Mouse (Mus musculus): Measurements from ENCODE around the gene Hoxd4.

Gene Hoxd4

DNA sequence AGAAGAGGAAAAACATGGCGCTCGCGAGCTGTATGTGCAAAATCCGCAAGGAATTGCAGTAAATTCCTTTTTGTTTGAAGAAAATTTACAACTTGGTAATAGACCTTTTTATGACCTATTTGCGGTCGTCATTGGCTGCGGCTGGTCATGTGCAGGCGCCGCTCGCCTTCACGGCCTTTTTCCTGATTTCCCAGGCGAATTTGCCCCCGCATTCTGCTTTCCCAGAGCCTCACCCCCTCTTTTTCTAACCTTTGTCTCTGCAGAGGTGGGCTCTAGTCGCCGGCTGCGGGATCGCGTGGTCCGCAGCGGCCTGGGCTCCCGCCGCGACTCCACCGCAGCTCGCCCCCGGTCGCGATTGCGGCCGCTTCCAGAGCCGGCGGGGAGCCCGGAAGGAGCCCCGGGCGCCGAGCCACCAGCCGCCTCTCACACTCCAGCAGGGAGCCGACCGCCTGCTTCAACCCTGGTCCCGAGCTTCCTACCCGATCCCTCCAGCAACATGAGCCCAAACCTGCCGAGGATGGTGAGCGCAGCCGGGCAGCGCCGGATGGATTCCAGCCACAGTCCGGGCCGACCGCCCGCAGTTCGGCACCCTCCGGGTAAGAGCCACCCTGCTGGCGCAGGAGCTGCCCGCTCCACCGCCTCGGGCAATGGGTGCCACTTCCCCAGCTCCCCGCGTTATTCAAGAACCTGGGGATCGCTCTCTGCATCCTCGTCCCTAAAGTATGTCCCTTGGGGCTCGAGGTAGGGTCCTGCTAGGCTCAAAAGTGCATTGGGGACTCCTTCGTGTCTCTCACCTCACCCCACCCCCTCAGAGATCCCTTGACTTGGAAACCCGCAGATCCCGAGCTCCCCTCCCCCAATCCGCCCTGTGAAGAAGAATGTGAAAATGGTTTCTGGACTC is at the start of gene Hoxd4, which contains the start of gene Hoxd3:
Gene Hoxd4, plus strand, starts transcription at position 209 of the 901 bp plus-strand sequence.
Gene Hoxd3, plus strand, starts transcription at position 207 of the 901 bp plus-strand sequence.
- DNase-seq, result no peak

DNA sequence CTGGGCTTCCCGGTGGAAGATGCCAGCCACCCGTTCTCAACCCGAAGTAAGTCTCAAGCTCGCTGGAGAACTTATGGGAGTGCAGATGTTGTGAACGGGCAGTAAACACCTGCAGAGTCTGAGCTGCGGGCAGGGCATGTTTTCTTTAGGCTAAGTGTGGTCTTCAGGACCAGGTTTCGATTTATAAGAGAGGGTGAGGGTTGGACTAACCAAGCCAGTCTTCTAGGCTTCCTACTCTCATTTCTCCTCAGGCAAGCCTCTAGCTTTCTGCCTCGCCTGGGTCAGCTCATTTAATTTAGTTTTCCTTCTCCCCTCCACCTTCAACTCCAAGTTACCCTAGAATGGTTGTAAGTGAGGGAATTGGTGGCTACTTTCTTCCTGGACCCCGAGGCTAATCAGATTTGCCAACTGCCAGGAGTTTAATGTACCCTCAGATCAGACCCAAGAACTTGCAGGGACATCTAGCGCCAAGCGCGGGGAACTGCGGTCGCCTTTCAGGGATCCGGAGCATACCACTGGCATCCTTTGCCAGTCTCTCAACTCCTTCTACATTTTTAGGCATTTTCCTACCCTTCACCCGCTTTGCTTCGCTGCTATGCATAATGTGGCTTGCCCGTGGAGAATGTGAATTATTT is 48.3 kb upstream of the Hoxd4 start:
- DNase-seq, result no peak

DNA sequence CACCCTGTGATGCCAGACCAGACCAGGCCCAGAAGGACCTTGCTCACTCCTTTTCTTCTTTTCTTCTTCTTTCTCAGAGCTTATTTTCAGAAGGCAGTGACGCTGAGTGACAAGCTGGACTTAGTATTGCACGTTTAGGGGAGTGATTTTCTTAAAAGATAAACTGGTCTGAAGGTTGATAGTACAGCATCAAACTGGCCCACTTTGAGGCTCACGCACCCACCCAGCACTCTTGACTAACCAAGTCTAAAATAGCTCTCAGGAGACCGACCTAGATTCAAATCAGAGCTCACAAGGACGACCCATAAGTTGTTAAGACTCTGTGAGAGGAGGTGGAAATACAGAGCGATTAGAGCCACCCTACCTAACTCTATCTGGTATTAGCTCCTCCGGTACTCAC is 45.3 kb upstream of the Hoxd4 start:
- DNase-seq, result no peak

DNA sequence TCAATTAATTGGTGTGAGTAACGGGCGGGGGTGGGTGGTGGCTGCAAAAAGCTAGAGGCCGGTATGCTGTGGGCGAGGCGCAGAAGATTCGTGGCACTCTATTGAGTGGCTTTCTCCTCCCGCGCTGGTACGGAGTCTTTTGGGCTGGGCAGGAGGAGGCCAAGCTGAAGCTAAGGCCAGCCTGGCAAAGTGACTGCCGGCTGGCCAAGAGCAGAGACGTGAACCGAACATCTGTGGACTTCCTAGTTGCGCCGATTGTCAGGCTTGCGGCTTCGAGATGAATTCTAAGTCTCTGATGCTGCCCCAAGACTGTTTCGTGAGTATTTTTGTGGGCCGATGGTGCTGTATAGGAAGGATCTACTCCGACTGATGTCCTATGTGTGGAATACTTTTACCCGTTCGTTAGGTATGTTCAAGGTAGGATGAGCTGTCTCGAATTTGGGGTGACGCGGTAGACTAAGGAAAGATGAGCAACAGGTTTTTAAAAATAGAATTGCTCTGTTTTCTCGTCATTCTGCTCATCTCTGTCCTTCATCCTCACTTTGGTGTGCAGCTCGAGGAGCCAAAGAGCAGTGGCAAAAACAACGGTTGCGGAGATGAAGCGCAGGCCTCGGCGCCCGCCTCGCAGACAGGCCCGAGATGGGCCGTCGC is 44.4 kb upstream of the Hoxd4 start:
- DNase-seq, result no peak

DNA sequence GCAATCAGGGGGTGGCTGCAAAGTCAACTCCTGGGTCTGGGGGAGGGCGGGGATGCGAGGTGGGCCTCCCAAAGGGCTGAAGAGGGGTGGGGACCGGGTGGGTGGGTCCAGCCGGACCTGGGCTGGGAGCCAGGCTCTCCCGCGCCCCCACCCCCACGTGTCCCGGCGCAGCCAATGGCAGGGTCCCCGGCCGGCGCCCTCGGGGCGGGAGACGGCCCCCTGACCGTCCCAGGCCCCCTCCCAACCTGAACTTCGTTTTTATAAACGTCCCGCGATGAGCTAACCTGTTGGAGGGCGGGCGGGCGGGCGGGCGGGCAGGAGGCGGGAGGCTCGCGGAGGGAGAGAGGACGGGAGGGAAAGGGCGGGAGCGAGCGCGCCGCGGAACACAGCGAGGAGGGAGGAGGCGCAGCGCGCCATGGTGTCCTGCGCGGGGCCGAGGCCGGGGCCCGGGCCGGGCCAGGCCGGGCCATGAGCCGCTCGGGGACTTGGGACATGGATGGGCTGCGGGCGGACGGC is 43.8 kb upstream of the Hoxd4 start, which contains the start of gene Hoxd13:
Gene Hoxd13, plus strand, starts transcription at position 469 of the 516 bp plus-strand sequence.
- no peak for DNase-seq

- no peak for DNase-seq
These were observed 43.1 kb upstream of the Hoxd4 start for GRCm38 (mm10) chr2:74668370-74669229.

DNA sequence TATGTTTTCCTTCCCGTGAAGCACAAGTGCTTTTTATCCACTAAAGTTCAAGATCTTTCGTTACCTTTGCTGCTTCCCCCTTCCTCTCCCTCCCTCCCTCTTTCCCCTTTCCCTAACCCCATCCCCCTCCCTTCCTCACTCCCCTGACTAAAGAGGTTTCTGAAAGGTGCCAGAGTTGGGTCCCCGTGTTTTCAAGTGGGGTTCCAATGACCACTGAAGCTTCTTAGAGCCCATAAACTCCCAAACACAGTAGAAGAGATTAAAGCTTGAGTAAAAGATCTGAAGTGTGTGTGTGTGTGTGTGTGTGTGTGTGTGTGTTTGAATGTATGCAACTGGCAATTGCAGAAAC is 42.5 kb upstream of the Hoxd4 start:
- DNase-seq, result no peak

- no peak for DNase-seq
These were observed 42.0 kb upstream of the Hoxd4 start for GRCm38 (mm10) chr2:74669650-74670235.

GRCm38 (mm10) chr2:74670632-74671188 is 41.0 kb upstream of the Hoxd4 start:
- no peak for DNase-seq

DNA sequence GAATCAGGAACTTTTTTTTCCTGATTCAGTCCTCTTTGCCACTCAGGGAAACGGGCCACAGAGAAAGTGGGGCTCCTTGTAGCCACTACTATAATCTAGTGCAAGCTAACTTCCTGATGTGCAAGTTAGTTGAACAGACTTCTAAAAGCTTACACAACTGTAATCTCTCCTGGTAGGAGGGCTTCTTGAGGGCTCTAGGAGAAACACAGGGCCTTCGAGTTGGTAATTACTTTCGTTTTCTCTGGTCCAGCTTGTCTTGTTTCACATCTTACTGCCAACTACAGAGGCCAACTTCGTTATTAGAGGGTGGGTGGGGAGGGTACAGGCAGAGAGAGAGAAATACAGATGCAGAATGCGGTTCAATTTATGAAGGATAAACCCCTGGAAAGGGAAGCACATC is 39.9 kb upstream of the Hoxd4 start:
- DNase-seq, result no peak

GRCm38 (mm10) chr2:74672481-74673362 is 39.0 kb upstream of the Hoxd4 start:
- no peak for DNase-seq

- no peak for DNase-seq
These were observed 37.8 kb upstream of the Hoxd4 start for GRCm38 (mm10) chr2:74673835-74674425.

DNA sequence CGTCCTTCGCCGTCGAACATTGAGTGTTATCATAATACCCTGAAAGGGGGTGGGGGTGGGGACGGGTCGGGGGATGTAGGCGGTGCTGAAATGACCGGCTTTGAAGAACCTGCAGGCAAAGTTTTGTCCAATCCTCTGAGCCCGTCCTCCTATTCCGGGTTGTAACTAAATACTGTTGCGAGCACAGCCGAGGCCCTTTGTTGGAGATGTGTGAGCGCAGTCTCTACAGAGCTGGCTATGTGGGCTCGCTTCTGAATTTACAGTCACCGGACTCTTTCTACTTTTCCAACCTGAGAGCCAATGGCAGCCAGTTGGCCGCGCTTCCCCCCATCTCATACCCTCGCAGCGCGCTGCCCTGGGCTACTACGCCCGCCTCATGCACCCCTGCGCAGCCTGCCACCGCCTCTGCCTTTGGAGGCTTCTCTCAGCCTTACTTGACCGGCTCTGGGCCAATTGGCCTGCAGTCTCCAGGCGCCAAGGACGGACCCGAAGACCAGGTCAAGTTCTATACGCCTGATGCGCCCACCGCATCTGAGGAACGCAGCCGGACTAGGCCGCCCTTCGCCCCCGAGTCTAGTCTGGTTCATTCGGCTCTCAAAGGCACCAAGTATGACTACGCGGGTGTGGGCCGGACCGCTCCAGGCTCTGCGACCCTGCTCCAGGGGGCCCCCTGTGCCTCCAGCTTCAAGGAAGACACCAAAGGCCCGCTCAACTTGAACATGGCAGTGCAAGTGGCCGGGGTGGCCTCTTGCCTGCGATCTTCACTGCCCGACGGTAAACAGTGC is 36.7 kb upstream of the Hoxd4 start, which contains the start of gene Hoxd12:
Gene Hoxd12, plus strand, starts transcription at position 133 of the 785 bp plus-strand sequence.
- DNase-seq, result no peak

- DNase-seq, result no peak
These were observed 36.0 kb upstream of the Hoxd4 start for GRCm38 (mm10) chr2:74675666-74676282.

GRCm38 (mm10) chr2:74676376-74677052 is 35.2 kb upstream of the Hoxd4 start:
- no peak for DNase-seq

- DNase-seq, result no peak
These were observed 34.6 kb upstream of the Hoxd4 start for GRCm38 (mm10) chr2:74677106-74677505.

DNA sequence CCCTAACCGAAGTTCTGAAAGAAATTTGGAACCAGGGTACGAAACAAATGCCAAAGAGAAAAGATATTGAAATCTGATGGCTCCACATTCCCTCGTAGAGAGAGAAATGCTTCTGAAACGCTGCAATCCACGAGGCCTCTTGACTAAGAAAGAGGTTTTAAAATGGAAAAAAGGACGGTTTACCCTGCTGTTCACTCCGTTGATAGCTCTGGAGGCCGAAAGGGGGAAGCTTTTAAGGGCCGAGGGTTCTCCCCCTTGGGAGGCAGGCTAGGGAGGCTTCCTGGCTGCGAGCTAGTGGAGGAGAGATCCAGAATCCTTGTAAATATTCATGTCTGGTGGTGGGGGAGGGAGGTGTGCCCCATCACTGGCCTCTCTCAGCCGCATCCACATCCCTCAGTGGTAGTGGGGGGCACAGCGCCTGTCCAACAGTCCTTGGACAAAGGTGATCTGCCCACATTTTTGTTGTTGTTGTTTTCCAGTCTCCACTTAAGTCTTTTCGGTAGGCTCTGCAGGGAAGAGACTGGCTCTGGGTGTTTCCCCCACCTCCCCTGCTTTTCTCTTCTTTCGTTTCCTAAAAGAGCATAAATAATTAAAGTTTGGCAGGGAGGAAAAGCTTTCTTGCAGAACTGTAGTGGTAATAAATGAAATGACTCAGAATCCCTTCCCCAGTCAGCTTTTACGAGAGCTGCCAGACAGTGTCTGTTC is 32.7 kb upstream of the Hoxd4 start, which contains the start of gene Hoxd11:
Gene Hoxd11, plus strand, starts transcription at position 667 of the 705 bp plus-strand sequence.
- no peak for DNase-seq

Measured in layer of hippocampus, adult 9-11 months (tissue).